Mouse (Mus musculus) layer of hippocampus, adult 9-10 months (tissue): ENCODE data around the gene Ackr3.

Source experiments
- DNase-seq: peaks from one replicate; pipeline ENCODE4 v3.0.0; 2022; ENCODE audit warnings: low spot score

Gene Ackr3

DNA sequence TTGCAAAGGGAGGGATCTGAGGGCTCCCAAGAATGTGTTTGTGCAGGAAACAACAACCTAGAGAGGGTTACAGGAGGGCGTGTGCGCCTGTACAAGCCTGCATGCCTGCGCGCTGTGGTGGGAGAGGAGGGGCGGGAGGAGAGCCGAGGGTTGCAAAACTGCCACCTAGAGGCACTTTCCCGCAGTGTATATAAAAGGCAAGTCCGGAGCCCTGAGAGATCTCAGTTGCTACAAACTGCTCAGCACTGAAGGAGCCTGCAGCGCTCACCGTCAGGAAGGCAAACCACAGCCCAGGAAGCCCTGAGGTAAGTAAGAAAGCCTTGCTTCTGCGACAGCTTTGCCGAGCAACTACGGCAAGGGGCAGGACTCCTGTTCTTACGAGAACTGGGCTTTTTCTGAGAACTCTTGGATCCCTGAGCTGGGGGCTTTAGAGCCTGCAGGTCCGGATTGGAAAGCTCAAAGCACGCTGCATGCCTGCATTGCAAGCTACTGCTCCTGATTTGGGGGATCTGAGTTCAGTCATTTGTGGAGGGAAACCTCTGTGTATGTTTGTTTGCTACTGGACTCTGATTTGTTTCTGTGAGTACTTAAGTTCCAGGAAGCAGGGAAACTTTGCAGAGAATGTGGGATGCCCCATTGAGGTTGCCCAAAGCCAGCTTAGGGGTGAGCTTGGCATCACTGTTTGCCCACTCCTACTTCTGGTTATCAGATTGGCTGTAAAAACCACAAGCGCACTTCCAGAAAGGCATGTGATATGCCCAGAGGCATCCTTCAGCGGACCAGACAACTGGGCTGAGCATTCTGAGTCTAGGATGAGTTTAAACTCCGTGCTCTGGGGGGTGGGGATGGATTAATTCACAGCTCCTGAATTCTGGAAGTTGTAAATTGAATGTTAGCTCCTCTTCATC is at the start of gene Ackr3:
Gene Ackr3, plus strand, starts transcription at position 198 of the 908 bp plus-strand sequence.
- DNase-seq, result peak; percentile 47

DNA sequence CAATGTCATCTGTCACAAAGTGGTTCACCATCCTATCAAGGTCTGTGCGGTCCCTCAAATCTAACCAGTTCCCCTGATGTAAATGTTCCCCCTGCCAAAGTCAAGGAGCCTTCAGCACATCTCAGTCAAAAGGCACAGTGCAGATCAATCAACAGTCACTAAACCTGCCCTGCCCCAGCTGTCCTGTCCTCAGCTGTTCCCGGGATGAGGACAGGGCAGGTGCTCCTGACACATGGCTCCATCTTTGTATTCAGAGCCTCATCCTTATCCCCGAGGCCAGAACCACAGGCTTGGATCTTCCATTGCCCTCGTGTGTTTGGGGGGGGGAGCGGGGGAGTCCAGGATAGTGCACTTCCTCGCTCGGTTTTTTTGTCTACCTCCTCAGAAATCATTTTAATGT is 47.2 kb upstream of the Ackr3 start:
- no peak for DNase-seq

DNA sequence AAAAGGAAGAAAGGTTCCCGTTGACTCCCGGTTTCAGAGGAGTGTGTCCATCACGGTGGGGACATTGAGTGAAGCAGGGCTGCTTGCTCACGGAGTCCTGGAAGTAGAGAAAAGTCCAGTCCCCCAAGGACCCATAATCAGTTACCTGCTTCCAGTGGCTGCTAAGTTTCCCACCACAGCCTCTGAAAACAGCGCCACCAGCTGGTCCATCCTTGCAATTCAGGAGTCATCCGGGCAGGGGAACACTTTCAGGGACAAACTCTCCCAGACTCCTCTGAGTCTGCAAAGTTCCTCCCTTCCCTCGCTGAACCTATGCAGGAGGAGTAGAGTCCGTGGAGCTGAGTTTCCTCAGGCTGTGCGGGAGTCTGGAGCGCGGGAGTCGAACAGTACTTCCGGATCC is 43.9 kb upstream of the Ackr3 start:
- no peak for DNase-seq

DNA sequence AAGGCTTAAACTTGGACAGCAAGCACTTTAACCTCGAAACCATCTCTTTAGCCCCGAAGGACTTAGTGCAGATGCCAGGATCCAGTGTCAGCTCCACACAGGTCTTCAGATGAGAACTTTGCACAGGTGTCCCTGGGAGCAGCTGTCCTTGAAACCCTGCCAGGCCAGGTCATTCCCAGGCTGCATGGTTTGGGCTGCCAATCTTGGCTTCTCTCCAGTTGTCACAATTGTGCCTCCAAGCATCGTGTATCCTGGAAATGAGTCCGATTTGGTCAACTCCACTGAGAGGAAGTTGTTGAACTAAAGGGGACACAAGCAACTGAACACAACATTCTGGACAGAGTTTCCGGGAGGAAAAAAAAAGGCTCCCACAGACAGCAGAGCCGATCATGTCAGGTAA is 42.2 kb upstream of the Ackr3 start:
- DNase-seq, result no peak

DNA sequence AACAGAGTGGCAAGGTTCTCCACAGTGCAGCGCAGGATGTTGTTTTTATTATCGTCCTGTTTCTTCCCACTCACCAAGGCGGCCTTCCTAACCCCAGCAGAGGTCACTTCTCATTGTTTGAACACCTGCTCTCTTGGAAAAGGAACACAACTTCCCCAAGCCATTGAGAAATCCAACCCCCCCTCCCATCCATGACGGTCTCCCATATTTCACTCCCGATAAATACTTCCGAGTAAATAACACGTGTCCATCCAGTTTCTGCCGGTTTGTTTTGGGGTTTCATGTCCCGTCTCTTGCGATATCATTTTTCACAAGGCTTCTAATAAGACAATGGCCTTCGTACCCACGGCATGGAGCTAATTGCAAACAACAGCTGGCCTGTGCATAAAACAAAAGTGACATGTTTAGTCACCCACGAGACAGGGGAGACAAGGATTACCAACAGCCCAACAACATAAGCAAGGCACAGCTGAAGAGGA is 41.4 kb upstream of the Ackr3 start:
- no peak for DNase-seq

DNA sequence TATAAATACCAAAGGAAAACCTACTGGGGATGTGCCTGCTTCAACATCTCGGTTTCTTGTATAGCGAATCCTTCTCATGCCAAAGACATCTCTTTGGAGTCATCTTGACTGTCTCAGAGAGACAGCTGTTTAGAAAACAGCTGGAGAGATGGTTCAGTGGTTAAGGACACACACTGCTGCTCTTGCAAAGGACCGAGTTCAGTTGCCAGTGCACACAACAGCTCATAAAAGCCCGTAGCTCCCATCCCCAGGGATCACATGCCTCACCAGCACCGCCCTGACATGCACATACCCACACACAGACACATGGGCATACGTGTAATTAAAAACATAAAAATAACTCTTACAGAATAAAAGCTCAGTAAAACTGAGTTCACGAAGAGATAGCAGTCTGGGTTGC is 40.6 kb upstream of the Ackr3 start:
- DNase-seq, result no peak

DNA sequence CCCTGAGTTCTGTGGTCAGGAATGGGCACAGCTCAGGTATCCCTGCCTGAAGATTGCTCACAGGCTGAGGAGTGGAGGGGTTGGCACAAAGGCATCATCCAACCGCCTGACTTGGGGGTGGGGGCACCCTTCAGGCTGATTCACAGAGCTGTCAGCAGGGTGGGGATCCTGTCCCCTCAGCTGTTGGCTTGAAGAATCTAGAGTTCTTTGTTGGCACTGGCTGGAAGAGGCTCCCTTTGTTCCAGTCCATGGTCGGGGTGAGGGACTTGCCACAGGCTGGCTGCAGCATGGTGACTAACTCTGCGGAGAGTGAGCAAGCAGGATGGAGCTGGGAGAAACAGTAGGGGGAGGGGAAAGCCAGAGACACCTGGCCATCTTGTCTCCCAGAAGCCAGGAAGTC is 39.5 kb upstream of the Ackr3 start:
- DNase-seq, result no peak

DNA sequence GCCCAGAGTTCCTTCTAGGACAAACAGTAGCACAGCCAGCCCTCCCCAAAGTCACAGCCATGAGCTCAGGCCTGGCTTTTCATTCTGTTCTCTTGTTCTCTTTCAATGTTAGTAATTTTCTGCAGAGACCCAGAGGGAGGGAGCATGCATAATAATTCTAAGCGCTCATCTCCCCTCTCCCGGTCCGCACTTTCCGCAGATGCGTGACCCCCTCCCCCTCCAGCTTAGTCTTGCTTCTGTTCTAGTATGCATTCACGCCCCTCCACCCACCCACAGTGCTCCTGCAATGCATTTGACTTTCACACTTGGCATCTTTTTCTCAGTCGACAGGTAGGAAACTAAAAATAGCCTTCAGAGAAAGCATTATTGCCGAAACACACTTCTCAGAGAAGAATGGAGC is 29.4 kb upstream of the Ackr3 start:
- DNase-seq, result no peak

DNA sequence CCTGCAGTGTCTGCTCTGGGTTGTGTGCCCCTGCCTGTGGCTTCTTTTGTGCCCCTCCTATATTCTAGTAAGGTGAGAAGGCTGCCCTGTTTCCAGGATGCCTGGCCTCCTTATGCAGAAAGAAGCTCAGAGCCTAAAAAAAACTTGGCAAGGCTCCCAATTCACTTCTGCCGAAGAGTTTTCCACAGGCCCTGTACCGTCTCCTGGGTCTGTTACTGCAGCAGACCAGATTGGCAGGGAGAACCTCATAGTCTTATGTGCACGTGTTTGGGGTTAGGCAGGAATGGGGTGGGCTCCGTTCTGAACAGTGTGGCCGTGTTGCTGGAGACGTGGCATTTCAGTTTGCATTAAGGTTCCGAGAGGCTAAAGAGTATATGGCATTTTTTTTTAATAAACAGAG is 27.6 kb upstream of the Ackr3 start:
- DNase-seq, result no peak

DNA sequence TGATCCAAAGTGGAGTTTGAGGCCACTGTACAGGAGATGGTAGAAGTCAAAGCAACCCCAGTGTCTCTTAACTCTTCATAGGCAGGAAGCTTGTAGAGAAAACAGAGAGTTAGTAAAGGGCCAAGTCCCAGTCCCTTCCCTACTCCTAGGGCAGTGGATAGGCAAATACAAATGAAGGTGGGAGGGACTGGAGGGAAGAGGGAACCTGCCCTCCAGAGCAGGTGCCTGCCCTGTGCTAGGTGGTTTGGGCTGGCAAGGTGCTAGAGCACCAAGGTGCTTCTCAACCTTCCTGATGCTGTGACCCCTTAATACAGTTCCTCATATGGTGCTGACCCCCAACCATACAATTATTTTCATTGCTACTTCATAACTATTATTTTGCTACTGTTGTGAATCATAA is 26.2 kb upstream of the Ackr3 start:
- no peak for DNase-seq

DNA sequence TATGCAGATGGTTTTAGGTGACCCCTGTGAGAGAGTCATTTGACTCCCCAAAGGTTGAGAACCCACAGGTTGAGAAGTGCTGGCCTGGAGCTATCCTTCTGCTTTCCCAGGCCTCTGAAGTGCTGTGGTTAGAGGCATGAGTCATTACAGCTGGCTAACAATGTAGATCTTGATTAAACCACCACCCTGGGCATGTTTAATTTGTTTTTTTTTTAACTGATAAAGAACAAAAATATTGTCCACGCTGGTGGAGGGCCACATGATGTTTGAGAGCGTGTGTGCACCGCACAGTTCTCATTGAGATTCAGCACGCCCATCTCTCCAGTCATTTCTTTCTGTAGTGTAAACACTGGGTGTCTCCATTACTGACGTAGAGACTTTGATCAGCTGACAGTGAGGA is 25.8 kb upstream of the Ackr3 start:
- no peak for DNase-seq

DNA sequence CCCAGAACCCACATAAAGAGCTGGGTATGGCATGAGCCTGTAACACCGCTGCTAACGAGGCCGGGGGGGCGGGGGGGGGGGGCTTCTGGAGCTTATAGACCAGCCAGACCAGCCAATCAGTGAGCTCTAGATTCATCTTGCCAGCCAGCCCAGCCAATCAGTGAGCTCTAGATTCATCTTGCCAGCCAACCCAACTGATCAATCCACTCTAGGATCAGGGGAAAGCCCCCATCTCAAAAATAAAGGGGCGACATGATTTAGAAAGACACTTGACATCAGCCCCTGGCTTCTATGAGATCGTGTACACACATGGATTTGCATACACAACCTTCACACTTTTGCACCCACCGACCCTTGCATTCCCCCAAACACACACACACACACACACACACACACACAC is 23.3 kb upstream of the Ackr3 start:
- no peak for DNase-seq

DNA sequence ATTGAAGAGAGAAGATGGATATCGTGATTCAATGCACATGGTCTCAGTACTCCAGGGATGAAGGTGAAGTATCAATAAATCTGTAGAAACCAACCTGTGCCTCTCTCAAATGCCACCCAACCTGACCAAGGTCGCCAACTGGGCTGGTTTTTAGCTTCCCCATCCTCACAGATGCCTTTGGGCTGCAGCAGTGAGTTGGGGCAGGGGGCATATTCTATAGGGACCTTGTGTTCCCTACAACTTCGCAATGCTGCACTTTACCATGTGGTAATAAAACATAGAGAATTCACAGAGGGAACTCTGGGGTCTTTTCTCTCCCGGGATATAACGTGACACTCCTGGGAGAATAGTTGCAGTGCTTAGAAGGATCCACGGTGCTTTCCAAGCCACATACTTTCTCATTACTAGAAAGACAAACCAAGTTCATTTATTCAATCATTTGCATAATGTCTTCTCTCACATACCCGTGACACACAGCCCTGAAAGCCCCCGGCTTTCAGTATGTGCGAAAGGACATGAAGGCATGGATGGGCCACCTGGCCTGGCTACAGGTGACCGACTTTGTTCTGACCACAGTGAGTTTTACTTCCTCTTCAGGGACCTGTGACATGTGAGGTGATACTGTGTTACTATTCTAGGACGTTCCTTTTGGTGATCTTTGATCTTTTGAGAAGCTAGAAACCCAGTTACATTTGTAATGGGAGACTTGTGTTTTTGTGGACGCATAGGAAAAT is 22.6 kb upstream of the Ackr3 start:
- no peak for DNase-seq

DNA sequence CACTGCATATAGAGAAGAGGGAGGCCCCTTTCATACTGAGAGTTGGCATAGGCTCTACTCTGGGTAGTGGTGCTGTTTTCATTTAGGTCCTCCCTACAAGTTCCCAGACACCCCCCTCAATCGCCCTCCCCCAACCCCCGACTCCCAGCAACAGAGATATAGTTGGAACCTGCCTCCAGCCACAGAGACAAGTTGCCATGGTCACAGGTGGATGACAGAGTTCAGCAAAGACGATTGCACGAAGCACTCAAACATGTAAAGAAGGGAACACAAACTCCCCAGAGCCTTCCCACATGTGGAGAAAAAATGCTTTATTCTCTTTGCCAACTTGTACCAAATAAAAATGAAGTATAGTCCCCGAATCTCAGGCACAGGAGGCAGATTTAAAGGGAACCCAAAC is 21.3 kb upstream of the Ackr3 start:
- no peak for DNase-seq

DNA sequence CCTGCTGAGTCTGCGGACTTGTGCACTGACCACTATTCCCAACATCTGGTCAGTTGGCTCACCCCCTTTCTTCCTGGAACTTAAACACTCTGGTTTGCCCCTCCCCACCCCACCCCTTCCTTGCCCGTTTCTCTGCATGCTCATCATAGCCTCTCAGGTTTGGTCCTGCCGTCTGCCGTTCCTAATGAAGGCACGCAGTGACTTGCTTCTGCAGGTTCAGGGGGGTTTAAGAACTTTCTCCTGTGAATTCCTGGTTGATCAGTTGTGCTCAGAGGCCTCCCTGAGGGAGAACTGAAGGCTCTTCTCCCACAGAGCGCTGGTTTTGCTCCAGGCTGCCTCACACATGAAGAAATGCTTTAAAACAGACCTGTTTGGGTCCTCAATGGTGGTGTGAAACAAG is 20.2 kb upstream of the Ackr3 start:
- DNase-seq, result no peak

DNA sequence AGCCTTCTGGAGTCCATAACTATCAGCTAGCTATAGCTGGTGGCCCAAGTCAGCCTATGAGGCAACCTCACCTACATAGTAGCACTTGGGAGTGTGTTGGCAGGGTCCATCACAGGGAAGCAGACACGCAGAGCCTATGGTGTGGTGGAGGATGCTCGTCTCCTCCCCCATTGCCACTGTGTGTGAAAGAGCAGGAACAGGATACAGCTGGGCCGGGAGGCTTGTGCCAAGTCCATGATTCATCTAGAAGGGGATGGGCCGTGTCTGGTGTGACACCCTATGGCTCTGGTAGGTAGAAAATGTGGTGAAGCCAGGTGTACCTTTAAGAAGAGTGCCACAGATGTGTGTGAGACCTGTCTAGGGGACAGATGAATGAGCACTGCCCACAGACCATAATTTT is 17.6 kb upstream of the Ackr3 start:
- DNase-seq, result no peak

DNA sequence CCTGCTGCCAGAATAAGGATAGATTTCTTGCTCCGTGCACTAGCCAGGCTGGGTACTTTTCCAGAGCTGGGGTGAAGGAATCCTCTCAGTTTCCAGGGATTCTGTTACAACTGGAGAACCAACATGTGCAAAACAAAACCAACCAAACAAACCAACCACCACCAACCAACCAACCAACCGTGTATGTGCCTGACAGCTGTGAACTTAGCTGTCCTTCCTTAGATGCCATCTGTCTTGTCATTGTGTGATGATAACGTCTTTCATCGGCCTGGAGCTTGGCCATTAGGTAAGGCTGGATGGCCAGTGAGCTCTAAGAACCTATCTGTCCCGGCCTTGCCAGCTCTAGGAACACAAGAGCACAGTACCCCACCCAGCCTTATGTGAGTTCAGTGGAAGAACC is 16.9 kb upstream of the Ackr3 start:
- DNase-seq, result no peak

DNA sequence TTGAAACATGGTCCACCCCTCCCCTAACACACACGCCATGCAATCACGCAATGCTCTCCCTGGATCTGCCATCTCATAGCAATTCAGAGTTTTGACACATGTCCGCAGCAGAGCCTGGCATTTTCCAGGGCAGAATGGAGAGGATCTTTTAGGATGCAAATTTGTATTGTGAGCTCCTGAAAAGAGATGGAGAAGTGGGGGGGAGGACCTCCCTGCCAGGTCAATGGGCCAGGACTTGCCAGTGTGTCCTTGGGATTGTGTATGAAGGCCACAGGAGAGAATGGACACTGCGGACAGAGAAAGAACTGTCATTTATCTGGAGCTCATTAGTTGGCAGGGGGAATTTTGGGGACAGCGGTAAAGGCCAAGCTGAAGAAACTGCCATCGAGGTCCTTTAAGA is 14.7 kb upstream of the Ackr3 start:
- no peak for DNase-seq

DNA sequence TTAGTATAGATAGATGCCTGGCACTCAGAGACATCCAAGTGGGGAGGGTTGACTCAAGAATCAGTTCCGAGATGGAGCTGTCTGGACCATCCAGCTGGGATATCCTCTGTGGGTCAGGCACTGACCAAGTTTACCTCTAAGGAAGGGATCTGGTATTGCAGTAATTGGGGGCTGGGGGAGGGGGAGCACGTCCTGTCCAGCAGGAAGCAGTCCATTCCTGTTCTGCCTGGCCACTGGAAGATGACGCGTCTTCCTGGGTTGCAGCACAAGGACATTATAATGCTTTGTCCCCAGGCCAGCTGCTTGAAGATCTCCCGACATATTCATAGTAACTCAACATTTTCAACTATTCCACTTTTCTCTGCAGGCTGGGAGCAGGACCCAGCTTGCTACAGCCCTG is 2.5 kb upstream of the Ackr3 start:
- no peak for DNase-seq

DNA sequence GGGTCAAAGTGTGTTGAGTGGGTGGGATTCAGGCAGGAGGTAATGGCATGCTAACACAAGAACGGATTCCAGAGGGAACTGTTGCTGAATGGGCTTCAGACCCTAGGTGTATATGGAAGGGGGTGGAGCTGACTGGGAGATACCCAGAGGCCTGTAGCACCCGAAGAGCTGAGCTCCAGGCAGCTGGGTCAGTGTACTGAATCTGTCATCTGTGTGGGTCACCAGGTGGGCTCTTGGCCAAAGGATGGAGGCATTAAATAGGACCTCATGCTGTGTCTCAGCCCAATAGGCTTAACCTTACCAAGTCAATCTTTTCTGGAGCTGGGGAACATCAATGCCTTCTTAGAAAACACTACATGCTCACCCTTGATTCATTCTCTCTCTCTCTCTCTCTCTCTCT is 2.1 kb upstream of the Ackr3 start:
- no peak for DNase-seq

DNA sequence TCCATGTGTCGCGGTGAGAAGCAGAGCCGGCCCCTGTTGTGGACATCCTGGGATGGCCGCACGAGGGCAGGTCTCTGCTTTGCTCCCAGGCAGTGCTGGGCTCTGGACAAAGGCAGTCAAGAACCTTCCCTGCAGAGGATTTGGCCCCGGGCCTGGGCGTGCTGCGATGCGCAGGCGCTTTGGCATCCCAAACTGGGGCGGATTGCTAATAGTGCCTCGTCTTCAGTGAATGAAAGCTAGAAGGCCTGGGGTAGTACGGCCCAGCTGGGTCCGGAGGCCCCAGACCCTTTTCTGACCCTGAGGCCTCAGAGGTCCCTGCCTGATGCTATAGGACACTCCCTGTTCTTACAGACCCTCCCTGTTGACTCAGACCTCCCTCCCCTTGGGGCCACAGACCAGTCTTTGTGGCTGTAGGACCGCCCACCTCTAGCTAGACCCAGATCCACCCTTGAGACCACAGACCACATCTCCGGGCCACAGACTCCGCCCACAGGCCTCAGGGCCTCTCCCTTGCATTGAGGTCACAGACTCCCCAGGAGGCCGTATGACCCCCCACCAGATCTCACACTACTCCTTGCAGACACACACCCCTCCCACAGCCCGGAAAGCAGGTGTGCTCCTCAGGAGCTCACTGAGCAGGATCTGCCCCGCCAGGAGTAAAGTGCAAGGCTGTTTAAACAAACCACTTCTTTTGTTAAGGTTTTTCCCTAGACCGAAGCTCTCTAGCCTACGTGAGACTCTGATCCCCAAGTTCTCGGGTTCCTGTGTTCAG is 1.4 kb upstream of the Ackr3 start:
- DNase-seq, result no peak

DNA sequence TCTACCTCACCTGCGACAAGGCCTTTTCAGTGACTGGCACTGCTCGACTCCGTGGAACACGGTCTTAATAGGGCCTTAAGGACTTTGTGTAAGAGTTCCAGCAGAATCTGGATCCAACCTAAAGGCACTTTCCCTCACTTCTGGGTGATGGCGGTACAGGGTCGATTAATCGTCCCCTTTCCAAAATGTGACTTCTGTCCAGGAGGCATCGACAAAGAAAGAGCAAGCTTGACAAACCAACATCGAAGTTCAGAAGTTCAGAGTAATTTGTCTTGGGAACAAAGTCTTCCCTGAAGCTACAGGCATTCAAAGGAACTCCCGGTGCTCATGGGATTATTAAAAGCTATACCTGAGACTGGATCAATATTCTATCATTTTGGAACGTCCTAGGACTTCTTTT is 439 bp upstream of the Ackr3 start:
- DNase-seq, result no peak

DNA sequence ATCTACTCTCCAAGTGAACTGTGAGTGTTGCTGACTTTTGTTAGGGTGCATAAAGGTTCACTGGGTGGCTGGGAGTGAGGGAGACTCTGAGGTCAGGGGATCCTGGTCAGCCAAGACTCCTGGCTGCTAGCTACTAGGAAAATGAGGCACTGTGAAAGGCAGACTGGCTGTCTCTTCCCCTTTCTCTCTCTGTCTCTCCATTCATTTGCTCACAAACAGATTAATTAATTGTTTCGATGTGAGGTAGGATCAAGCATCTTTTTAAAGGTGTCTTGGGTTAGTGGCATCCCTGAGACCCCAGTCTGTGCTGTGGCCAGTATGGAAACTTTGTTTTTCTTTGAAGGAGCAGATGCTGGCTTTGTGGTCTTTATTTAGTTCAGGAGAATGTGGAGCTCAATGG is 1.0 kb downstream of the Ackr3 start:
- DNase-seq, result no peak
